Mouse (Mus musculus): ENCODE measurements around the gene Aplnr. TPM values are rescaled to one million over a fixed set of nuclear protein-coding genes. Genes with fewer than 3 reads are reported as not detected.
A peak's percentile ranks its signal among the peaks of the same experiment; 100 is the strongest.

Gene Aplnr
- polyA plus RNA-seq, 1 experiment, result 0.56 TPM

DNA sequence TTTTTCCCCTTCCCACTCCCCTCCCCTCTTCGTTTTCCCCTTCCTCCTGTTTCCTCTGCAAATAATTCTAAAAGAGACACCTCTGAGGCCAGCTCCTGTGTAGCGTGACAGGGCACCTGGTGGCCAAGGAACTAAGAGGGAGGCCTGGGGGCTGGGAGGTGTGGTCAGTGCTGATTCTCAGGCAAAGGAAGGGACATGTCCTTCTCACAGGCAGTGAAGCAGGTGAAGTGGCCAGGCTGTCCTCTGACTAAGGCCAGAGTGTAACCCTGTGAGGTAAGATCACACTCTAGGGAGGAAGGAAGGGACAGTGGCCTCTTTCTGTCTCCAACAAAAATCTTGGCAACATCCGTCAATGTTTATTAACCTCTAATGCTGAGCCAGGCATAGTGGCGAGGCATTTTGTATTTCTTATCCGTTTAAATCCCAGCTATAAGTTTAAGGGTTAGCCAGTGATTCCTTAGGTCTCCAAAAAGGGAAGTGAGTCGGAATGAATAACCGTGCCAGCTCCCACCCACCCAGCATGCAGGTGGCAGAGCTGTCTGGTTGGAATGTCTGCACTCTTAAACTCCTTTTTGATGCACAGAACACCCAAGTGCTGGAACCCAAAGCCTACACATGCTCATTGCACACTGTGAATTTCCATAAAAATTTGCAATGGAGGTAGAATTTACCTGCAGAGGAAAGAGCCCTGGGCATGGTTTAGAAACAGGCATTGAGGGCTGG is 29.8 kb upstream of the Aplnr start:
- Histone ChIP-seq H3K27ac (ENCODE audit: insufficient read depth, low read length) (no peak overlapping the region), H3K4me1 (ENCODE audit: control insufficient read depth, insufficient read depth, low read length) (0 out of 2 replicates have a peak, but pooled peaks cover 1% of the 10 kb centered on the region), H3K4me3 (ENCODE audit: insufficient read depth, low read length) (no peak overlapping the region)
- no peak for TF ChIP-seq POLR2A (IDR thresholded peaks at IDR 0.05; ENCODE audit: extremely low read depth, insufficient read depth, low read length)
- no peak for TF ChIP-seq CTCF (IDR thresholded peaks at IDR 0.05; ENCODE audit: extremely low read depth, insufficient read depth, low read length)

DNA sequence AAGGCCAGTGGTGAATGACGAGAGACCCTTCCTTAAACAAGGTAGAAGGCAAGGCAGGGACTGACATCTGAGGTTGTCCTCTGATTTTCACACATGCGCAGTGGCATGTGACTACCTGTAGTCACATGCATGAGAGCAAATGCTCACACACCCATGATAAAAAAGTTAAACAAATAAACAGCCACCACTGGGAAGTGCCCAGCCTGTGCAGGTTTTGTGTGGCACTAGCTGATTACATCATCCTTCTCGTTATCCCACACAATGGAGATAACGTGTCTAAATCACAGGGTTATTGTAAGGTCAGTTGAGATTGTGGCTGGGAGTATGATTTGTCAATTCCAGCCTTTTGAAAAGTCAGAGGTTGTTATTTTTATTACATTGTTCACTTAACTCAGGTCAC is 29.1 kb upstream of the Aplnr start:
- 0 out of 2 replicates have a peak, but pooled peaks cover 1% of the 10 kb centered on the region for H3K4me1 ChIP-seq (ENCODE audit: control insufficient read depth, insufficient read depth, low read length)
- H3K27ac ChIP-seq (ENCODE audit: insufficient read depth, low read length), result no peak overlapping the region
- no peak for TF ChIP-seq POLR2A (IDR thresholded peaks at IDR 0.05; ENCODE audit: extremely low read depth, insufficient read depth, low read length)
- TF ChIP-seq CTCF (IDR thresholded peaks at IDR 0.05; ENCODE audit: extremely low read depth, insufficient read depth, low read length), result no peak
- H3K4me3 ChIP-seq (ENCODE audit: insufficient read depth, low read length), result no peak overlapping the region

DNA sequence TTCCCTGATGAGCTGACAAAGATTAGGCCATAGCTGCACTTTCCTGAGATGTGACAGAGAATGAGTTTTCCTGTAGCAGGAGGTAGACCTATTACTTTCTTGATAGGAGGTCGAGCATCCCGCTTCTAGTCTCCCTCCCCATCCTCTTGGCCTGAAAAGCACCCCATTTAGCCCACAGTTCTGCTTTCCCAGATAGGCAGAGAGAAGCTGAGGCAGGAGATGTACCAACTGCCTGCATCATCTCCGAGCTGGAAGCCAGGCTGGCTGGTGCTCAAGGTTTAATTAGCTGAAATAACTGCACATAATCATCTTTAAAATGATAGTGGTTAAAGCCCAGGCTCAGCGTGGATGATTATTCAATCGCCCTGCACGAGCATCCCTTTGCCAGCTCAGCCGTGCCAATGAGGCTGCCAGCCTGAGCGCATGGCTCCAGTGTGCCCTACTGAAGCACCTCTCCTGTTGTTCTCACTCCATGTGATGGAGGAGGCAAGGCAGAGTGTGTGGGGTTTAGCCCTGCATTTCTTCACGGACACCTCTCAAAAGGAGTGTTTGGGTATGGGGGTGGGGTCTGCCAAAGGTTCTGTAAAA is 25.6 kb upstream of the Aplnr start:
- Histone ChIP-seq H3K4me3 (ENCODE audit: insufficient read depth, low read length) (no peak overlapping the region), H3K27ac (ENCODE audit: insufficient read depth, low read length) (no peak overlapping the region), H3K4me1 (ENCODE audit: control insufficient read depth, insufficient read depth, low read length) (0 out of 2 replicates have a peak, but pooled peaks cover 1% of the 10 kb centered on the region)
- TF ChIP-seq CTCF (IDR thresholded peaks at IDR 0.05; ENCODE audit: extremely low read depth, insufficient read depth, low read length) (no peak), POLR2A (IDR thresholded peaks at IDR 0.05; ENCODE audit: extremely low read depth, insufficient read depth, low read length) (no peak)

DNA sequence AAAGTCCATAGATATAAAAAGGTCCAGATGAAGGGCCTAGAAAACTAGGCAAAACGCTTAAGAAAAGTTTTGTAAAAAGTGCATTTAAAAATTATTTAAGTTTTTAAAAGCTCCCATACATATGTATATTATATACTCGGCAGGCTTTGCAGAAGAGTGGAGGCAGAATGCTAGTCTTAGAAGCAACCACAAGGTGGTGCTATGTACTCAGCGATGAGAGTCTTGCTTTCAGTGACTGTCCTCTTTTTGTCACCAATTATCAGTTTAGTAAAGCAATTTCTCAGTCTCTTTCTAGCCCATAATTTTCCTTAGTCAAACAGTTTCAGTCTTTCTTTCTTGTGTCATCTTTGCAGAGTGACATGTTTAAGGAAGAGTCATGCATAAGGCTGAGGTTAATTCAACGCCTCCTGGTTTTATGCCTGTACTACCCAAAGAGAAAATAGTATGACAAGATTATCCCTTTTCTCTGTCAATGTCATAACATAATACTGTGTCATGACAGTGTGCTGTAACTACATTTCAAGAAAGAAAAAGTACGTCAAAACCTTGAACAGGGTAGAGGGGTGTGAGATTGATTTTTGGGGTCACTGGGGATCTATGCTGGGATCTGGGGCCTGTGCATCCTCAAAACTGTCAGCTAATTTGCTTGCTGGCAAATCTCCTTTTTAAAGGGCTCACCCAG is 12.7 kb upstream of the Aplnr start:
- Histone ChIP-seq H3K4me3 (ENCODE audit: insufficient read depth, low read length) (no peak overlapping the region), H3K4me1 (ENCODE audit: control insufficient read depth, insufficient read depth, low read length) (no peaks in the 10 kb centered on the region), H3K27ac (ENCODE audit: insufficient read depth, low read length) (no peak overlapping the region)
- TF ChIP-seq CTCF (IDR thresholded peaks at IDR 0.05; ENCODE audit: extremely low read depth, insufficient read depth, low read length), result peak; percentile 75
- TF ChIP-seq POLR2A (IDR thresholded peaks at IDR 0.05; ENCODE audit: extremely low read depth, insufficient read depth, low read length), result no peak

DNA sequence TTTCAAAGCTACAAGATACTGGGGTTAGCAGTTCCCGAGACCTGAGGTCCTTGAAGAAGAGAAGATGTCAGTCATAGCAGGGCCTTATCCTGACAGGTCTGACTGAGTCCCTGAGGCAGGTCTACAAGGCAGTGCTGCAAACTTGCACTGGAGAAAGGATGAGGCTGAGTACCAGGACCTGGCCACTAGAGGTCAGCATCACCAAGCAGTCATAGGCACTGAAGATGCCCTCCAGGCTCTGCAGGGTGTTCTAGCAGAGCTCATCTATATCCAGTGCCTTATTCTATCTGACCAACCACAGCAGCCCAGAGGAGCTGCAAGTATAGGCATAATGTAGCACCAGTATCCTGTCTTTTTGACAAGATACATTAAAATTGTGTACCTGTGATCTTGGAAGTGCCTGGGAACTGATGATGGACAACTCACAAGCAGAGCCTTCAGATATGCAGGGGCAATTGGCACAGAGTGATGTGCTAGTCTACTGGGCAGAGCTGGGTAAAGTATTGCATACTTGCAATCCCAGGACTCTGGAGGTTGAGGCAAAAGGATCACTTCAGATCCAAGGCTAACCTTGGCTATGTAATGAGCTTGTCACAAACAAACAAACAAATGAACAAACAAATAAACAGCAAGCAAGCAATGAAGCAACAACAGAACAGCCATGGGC is 12.0 kb upstream of the Aplnr start:
- H3K4me1 ChIP-seq (ENCODE audit: control insufficient read depth, insufficient read depth, low read length), result no peaks in the 10 kb centered on the region
- TF ChIP-seq POLR2A (IDR thresholded peaks at IDR 0.05; ENCODE audit: extremely low read depth, insufficient read depth, low read length) (no peak), CTCF (IDR thresholded peaks at IDR 0.05; ENCODE audit: extremely low read depth, insufficient read depth, low read length) (peak; percentile 94)

DNA sequence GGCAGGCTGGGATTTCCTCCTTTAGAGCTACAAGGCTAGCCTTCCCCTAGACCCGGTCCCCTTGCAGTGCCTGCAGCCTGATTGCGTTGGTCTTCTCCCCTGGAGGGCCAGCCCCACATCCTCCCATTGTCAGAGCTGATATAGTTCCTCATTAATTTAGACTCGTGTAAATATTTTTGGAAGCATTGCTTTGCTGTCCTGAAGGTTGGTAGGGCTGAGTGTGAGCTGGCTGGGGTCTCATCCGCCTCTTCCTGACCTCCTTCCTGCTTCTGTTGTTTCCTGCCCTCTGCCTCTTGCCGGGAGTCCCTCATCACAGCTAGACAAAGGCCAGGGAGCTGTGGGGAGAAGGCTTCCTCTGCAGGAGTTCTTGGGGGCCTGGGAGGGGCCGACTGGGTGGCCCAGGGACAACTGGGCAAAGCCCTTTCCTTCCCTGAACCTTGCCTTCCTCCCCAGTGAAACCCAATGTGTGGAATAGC is 6.5 kb upstream of the Aplnr start:
- TF ChIP-seq CTCF (IDR thresholded peaks at IDR 0.05; ENCODE audit: extremely low read depth, insufficient read depth, low read length) (no peak), POLR2A (IDR thresholded peaks at IDR 0.05; ENCODE audit: extremely low read depth, insufficient read depth, low read length) (no peak)
- Histone ChIP-seq H3K4me3 (ENCODE audit: insufficient read depth, low read length) (no peak overlapping the region), H3K27ac (ENCODE audit: insufficient read depth, low read length) (no peak overlapping the region), H3K4me1 (ENCODE audit: control insufficient read depth, insufficient read depth, low read length) (no peaks in the 10 kb centered on the region)

More for the DNA sequence above, 12.0 kb upstream of the Aplnr start:
- Histone ChIP-seq H3K27ac (ENCODE audit: insufficient read depth, low read length) (no peak overlapping the region), H3K4me3 (ENCODE audit: insufficient read depth, low read length) (no peak overlapping the region)

DNA sequence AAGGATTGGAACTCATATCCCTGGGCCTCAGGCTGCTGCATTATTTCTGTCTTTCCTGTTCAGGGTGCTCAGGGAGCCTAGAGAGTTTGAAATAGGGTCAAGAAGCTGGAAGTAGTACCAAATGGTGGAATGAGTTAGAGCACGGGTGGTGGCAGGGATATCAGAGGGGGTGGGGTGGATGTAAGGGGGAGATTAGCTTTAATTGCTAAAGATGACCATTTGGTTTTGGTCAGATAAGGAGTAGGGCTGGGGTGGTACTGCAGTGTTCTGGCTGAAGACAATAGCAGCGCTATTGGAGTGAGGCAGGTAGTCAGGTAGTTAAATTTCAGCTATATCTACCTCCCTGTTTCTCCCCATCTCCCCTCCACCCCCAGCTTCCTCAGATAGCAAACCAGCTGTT is 4.8 kb upstream of the Aplnr start:
- TF ChIP-seq POLR2A (IDR thresholded peaks at IDR 0.05; ENCODE audit: extremely low read depth, insufficient read depth, low read length) (no peak), CTCF (IDR thresholded peaks at IDR 0.05; ENCODE audit: extremely low read depth, insufficient read depth, low read length) (no peak)
- H3K4me1 ChIP-seq (ENCODE audit: control insufficient read depth, insufficient read depth, low read length), result no peaks in the 10 kb centered on the region
- no peak overlapping the region for H3K27ac ChIP-seq (ENCODE audit: insufficient read depth, low read length)
- H3K4me3 ChIP-seq (ENCODE audit: insufficient read depth, low read length), result no peak overlapping the region

DNA sequence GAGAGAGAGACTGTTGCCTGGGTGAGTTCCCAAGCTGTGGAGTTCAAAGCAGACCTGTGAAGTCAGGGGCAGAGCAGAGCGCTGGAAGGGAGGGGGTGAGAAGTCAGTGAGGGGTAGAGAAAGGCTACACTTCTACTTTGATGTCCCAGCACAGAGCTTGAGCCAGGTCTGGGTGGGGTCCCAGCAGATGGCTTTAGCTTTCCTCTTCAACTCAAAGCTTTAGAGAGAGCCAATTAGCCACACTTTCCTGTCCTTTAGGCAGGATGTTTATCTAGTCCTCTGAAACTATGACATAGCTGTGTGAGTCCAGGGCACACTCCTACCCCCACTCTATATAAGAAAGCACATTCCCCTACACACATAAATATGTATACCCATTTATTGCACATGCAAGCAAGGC is 4.3 kb upstream of the Aplnr start:
- TF ChIP-seq POLR2A (IDR thresholded peaks at IDR 0.05; ENCODE audit: extremely low read depth, insufficient read depth, low read length) (no peak), CTCF (IDR thresholded peaks at IDR 0.05; ENCODE audit: extremely low read depth, insufficient read depth, low read length) (no peak)
- Histone ChIP-seq H3K4me1 (ENCODE audit: control insufficient read depth, insufficient read depth, low read length) (no peaks in the 10 kb centered on the region), H3K4me3 (ENCODE audit: insufficient read depth, low read length) (no peak overlapping the region), H3K27ac (ENCODE audit: insufficient read depth, low read length) (no peak overlapping the region)

DNA sequence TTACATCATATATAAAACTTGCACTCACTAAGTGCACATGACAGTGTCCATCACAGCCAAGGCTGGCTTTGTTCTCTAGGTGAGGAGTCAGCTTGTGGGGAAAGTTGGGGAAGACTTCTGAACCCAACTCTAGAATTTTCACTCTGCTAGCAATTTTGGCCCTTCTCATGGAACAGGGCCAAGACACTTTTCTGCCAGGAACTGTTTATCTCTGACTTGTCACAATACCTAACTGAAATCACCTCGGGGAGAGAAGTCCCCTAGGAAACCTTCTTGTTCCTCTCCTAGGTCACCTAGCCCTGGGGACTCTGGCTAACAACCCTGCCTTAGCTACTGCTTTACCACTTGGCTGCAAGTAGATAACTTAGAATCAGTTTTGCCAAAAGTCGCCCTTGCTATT is 3.8 kb upstream of the Aplnr start:
- TF ChIP-seq POLR2A (IDR thresholded peaks at IDR 0.05; ENCODE audit: extremely low read depth, insufficient read depth, low read length), result no peak
- no peak for TF ChIP-seq CTCF (IDR thresholded peaks at IDR 0.05; ENCODE audit: extremely low read depth, insufficient read depth, low read length)
- Histone ChIP-seq H3K4me1 (ENCODE audit: control insufficient read depth, insufficient read depth, low read length) (no peaks in the 10 kb centered on the region), H3K27ac (ENCODE audit: insufficient read depth, low read length) (no peak overlapping the region), H3K4me3 (ENCODE audit: insufficient read depth, low read length) (no peak overlapping the region)
